Mouse (Mus musculus) hematopoietic multipotent progenitor cell, adult 10-12 weeks (in vitro differentiated cells): ENCODE data around the gene Dzank1. TPM values are rescaled to one million over a fixed set of nuclear protein-coding genes. Genes with fewer than 3 reads are reported as not detected.

Source experiments
- polyA plus RNA-seq: library from polyadenylated mRNA; stranded (reverse); fragments of >175 nt; gene quantifications from 2 replicates; pipeline ENCODE4 v1.2.3, GENCODE M21; 2012; ENCODE audit warnings: low replicate concordance

The Dzank1 gene
- 0.03 and 0.12 TPM in 2 replicates for polyA plus RNA-seq

DNA sequence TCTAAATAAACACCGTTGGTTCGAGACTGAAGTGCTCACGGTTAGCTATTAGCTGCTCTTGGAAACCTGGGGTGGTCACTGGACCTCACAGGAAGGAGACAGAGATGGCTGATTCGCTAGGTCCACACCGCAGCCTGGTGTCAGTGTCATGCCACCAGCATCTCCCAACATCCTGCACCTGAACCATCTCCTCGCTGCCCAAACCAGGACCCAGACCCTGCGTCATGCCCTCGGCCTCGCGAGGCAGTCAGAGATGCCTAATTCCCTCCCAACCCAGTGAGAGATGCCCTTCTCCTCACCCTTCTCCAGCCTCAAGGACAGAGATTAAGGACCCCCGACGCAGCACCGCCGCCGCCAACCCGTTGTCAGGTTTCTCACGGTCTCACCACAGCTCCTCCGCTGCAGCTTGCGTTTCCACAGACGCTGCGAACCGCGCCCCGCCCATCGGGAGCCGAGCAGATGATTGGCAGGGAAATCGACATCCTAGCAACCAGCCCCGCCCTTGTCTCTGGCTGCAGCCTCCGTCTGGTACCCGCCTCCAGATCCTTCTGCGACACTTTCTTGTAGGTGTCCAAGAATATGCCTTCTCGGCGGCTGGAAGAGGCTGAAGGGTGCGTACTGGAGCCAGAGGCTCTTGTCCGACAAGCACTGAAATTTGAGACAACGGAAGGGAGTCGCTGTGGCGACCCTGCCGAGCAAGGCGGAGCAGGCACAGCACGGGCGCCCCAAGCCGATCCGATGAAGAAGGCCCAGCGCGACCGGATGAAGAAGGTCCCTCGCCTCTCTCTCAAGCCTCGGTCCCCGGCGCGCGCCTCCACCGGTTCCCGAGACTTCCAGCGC, at the start of gene Dzank1, which contains the start of gene Polr3f:
TSS of gene Dzank1 (minus strand) at position 434 of the 840 bp plus-strand sequence.
TSS of gene Polr3f (plus strand) at position 738 of the 840 bp plus-strand sequence.

GRCm38 (mm10) chr2:144555820-144556552, 28.8 kb upstream of the Dzank1 start, which contains the start of gene Sec23b:
Gene Sec23b, plus strand, starts transcription at chr2:144556229.

GRCm38 (mm10) chr2:144550529-144550928, 23.3 kb upstream of the Dzank1 start, which contains the start of gene Rbbp9:
Gene Rbbp9, minus strand, starts transcription at chr2:144550869.

Other genes with a start within 250 kb of the Dzank1 start
- not detected in 2 replicates for gene Ovol2, start 195.3 kb downstream of the Dzank1 start, polyA plus RNA-seq
- 9.0 and 21.9 TPM in 2 replicates for gene Kat14, start 158.4 kb downstream of the Dzank1 start, polyA plus RNA-seq
- gene Pet117, start 158.4 kb downstream of the Dzank1 start, polyA plus RNA-seq: 0.27 and 14.0 TPM in 2 replicates
- 5.7 and 16.7 TPM in 2 replicates for gene Polr3f, start 304 bp upstream of the Dzank1 start, polyA plus RNA-seq
- gene Rbbp9, start 23.5 kb upstream of the Dzank1 start, polyA plus RNA-seq: 0.99 and 1.4 TPM in 2 replicates
- gene Sec23b, start 28.8 kb upstream of the Dzank1 start, polyA plus RNA-seq: 4.4 and 8.7 TPM in 2 replicates
- gene Smim26, start 66.6 kb upstream of the Dzank1 start, polyA plus RNA-seq: 1.4 and 2.2 TPM in 2 replicates
- 2.0 and 13.0 TPM in 2 replicates for gene Dtd1, start 72.5 kb upstream of the Dzank1 start, polyA plus RNA-seq